Mouse (Mus musculus) liver, embryonic 14.5 days (tissue): Measurements from ENCODE around the gene Camkk2. TPM values are rescaled to one million over a fixed set of nuclear protein-coding genes. Genes with fewer than 3 reads are reported as not detected.

Source experiments
- ATAC-seq: fragments of 200-750 bp; cut with Nextera tagmentation; 2 replicates; pipeline ENCODE4 v1.8.0; 2017; ENCODE audit warnings: moderate number of reproducible peaks, mild to moderate bottlenecking, moderate library complexity; ENCODE audit not compliant: insufficient read depth
- DNase-seq, 3 experiments: peaks; one replicate each; pipeline ENCODE4 v3.0.0-alpha.2; 2012 to 2013; ENCODE audit warnings: low read depth in 3 of 3, low spot score in 3 of 3
- H3K27ac ChIP-seq: fragments of 300-500 bp; sonication (generic); 2 replicates; pipeline ENCODE4 v1.5.1; 2014; ENCODE audit warnings: moderate library complexity, mild to moderate bottlenecking, control low read depth, inconsistent platforms
- H3K27me3 ChIP-seq: fragments of 300-500 bp; sonication (generic); 2 replicates; pipeline ENCODE4 v1.6.1; 2014; ENCODE audit warnings: mild to moderate bottlenecking, low read length, moderate library complexity; ENCODE audit not compliant: control insufficient read depth, insufficient read depth
- H3K36me3 ChIP-seq: fragments of 300-500 bp; sonication (generic); replicated peaks from 2 replicates; pipeline ENCODE4 v1.6.1; 2014; ENCODE audit warnings: low read depth; ENCODE audit not compliant: control insufficient read depth, insufficient read depth
- H3K4me1 ChIP-seq, 2 experiments: fragments of 200-500 bp in 1 of 2; fragments of 300-500 bp in 1 of 2; sonication (generic) in 1 of 2; replicated peaks; 2 replicates each; pipeline ENCODE4 v1.6.1; 2012 to 2014; ENCODE audit warnings: antibody characterized with exemption in 1 of 2, inconsistent platforms in 1 of 2, low read length in 1 of 2; ENCODE audit not compliant: control insufficient read depth in 2 of 2, insufficient read depth in 2 of 2
- H3K4me2 ChIP-seq: fragments of 300-500 bp; sonication (generic); 2 replicates; pipeline ENCODE4 v1.6.1; 2014; ENCODE audit warnings: low read depth, mild to moderate bottlenecking, control low read depth, moderate library complexity
- H3K4me3 ChIP-seq, 2 experiments: fragments of 200-500 bp in 1 of 2; fragments of 300-500 bp in 1 of 2; sonication (generic) in 1 of 2; 2 replicates each; pipeline ENCODE4 v1.5.1; 2012 to 2014; ENCODE audit warnings: low read depth in 2 of 2, low read length in 2 of 2, mild to moderate bottlenecking in 2 of 2, control low read depth in 1 of 2, inconsistent platforms in 1 of 2, moderate library complexity in 1 of 2; ENCODE audit not compliant: insufficient read depth in 1 of 2
- H3K9ac ChIP-seq: fragments of 300-500 bp; sonication (generic); replicated peaks from 2 replicates; pipeline ENCODE4 v1.6.1; 2014; ENCODE audit warnings: mild to moderate bottlenecking, control low read depth, moderate library complexity
- H3K9me3 ChIP-seq: fragments of 300-500 bp; sonication (generic); 2 replicates; pipeline ENCODE4 v1.6.1; 2016; ENCODE audit warnings: low read length, mixed read lengths; ENCODE audit not compliant: control insufficient read depth
- CTCF ChIP-seq: IDR thresholded peaks from 2 replicates; pipeline ENCODE4 v1.5.1; 2016; ENCODE audit warnings: antibody characterized with exemption, low read depth, control low read depth
- EP300 ChIP-seq: IDR thresholded peaks from 2 replicates; pipeline ENCODE4 v1.6.1; 2016; ENCODE audit warnings: antibody characterized with exemption, low read depth
- WGBS: fragments of 180-500 bp; shearing (Covaris S2); extraction: QIAGEN DNeasy Blood & Tissue Kit; methylation state at CpG from one replicate; pipeline ENCODE4 v1.1.7; 2014; ENCODE audit not compliant: insufficient replicate concordance; 5-methylcytosine and 5-hydroxymethylcytosine counted together
- polyA plus RNA-seq, 2 experiments: library from polyadenylated mRNA; depleted of rRNA in 1 of 2; stranded (reverse) in 1 of 2; unstranded in 1 of 2; fragments of >200 nt; fragmentation: Nextera tagmentation in 1 of 2; extraction: Ambion mirVana in 1 of 2; gene quantifications; 2 replicates each; pipeline versions ENCODE4 v1.2.1 to v1.2.3; 2012 to 2014

Camkk2 gene
- polyA plus RNA-seq, 2 experiments: 5.9 to 6.3 TPM

DNA sequence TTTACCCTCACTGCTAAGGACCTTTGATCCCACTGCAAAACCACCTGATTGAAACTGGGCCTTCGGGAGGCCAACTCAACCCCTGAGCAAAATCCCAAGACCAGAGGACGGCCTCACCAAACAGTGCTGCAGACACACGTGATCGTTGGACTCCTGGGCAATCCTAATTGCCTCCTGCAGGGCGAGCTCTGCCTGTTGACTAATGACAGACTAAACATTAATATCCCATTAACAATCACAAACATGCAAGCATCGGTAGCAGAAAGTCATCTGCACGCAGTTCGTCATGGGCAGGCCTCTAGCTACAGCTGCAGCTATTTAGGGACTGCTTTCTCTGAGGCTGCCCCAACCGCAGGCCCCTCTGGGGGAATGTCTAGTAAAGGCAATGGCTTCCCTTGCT lies 23.5 kb upstream of the Camkk2 start:
- H3K4me3 ChIP-seq: no peak overlapping the region
- H3K27ac ChIP-seq: no peak overlapping the region
- H3K9me3 ChIP-seq: no peaks in the 10 kb centered on the region
- DNase-seq: no peak
- H3K36me3 ChIP-seq: peaks cover 91% of the 10 kb centered on the region
- TF ChIP-seq EP300 (no peak), CTCF (no peak)
- H3K9ac ChIP-seq: no peak overlapping the region
- WGBS: 83% methylated on average over 9 of the region's 9 CpGs
- no peak for ATAC-seq
- H3K27me3 ChIP-seq: no peaks in the 10 kb centered on the region
- H3K4me1 ChIP-seq: peaks cover 0 to 20% of the 10 kb centered on the region in 2 experiments; a peak in 2 of 4 replicates
- H3K4me2 ChIP-seq: no peak overlapping the region

DNA sequence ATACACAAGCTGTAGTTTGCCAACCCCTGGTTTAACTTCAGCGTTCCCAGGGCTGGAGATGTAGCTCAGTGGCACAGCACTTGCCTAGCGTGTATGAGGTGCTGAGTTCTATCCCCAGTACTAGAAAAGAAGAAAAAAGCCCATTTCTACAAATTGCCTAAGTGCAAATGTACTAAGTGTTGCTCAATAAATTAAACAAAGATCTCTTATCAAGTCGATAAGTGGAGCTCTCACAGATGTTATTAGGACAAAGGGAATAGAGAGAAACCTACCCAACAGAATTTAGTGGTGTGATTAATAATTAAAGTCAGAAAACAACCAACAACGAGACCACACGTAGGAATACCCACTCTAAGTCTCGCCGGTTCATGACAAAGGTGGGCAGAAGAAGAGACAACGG lies 22.5 kb upstream of the Camkk2 start:
- H3K9me3 ChIP-seq: no peaks in the 10 kb centered on the region
- ATAC-seq: no peak
- DNase-seq: no peak
- H3K36me3 ChIP-seq: peaks cover 85% of the 10 kb centered on the region
- H3K27me3 ChIP-seq: no peaks in the 10 kb centered on the region
- H3K4me1 ChIP-seq: peaks cover 0 to 20% of the 10 kb centered on the region in 2 experiments; a peak in 2 of 4 replicates
- no peak overlapping the region for H3K27ac ChIP-seq
- WGBS: 91% methylated on average over 8 of the region's 8 CpGs
- H3K4me2 ChIP-seq: no peak overlapping the region
- TF ChIP-seq CTCF: no peak
- no peak for TF ChIP-seq EP300
- H3K9ac ChIP-seq: no peak overlapping the region
- no peak overlapping the region for H3K4me3 ChIP-seq

DNA sequence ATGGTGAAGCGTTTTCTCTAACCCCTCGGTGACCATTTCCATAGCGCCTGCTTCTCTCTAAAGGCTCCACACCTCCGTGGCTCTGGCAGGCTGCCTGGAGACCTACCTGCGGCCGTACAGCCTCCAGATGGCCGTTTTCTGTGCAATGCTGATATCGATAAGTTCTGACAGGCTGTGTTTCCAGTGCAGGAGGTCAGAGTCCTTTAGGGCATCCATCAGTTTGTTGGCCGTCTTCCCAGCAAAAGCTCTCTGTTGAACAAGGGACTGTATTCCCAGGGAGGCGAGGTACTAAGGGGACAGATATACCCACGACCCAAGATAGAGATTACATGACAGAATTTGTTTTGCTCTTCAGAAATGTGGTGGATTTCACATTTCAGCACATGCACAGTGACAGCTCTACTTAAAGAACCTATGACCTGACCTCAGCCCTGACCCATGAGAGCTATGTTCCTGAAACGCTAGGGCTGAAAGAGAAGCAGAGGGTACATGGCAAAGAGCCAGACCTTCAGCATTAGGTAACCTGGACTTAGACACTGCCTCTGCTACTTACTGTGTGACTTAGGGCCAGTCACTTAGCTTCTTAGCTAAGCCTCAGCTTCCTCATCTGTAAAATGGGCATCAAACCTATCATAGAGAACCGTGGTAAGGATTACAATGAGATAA lies 21.3 kb upstream of the Camkk2 start:
- WGBS: 77% methylated on average over 13 of the region's 13 CpGs
- Histone ChIP-seq H3K27ac (peak overlapping the region; percentile 22; the same call in 1 of the 2 replicates), H3K4me1 (peaks cover 0 to 20% of the 10 kb centered on the region in 2 experiments; a peak in 2 of 4 replicates), H3K27me3 (no peaks in the 10 kb centered on the region), H3K36me3 (peaks cover 84% of the 10 kb centered on the region), H3K9ac (no peak overlapping the region), H3K9me3 (no peaks in the 10 kb centered on the region), H3K4me3 (no peak overlapping the region), H3K4me2 (no peak overlapping the region)
- ATAC-seq: peak; percentile 39
- no peak for DNase-seq
- TF ChIP-seq CTCF (no peak), EP300 (no peak)

DNA sequence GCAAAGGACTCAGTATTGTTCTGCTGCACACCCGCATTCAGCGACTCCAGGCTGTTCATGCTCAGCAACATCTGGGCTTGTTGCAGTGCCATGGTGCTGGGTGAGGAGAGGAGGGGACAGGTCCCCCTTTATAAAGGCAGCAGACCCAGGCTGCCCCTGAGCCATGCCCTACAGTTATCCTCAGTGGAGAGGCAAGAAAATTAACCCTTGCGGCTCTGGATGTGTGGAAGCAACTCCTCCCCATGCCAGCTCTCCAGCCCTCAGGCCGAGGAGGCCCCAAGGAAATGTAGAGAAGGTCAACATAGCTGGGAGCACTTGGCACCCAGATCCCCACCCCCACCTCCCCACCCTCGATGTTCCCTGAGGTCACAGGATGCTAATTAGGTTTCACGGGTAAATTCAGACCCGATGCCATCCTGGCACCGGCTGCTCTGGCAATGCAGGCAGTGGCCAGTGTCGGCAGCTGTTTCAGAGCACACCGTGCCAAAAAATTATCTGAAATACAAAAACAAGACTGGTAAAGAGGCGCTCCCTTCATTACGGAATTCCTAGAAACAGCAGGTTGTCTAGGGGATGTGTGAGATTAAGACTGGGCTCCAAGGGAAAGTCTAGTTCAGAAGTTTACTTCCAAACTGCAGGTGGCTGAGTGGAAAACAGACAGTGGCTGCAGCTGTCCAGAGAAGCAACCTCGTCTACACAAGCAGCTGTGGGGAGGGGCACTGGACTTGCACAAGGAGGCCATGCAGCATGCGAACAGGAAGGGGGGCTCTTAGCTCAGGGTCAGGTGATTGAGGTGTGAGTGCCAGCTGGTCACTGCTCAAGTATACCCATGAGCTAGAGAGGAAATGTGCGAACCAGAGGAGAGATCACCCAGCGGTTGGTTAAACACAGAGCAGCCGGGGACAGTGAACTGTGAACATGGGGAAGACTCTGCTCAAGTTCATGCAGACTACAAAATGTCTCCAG lies 20.5 kb upstream of the Camkk2 start:
- Histone ChIP-seq H3K36me3 (peaks cover 82% of the 10 kb centered on the region), H3K4me2 (no peak overlapping the region), H3K27ac (no peak overlapping the region), H3K27me3 (no peaks in the 10 kb centered on the region), H3K4me1 (peaks cover 0 to 20% of the 10 kb centered on the region in 2 experiments; a peak in 2 of 4 replicates), H3K4me3 (no peak overlapping the region), H3K9ac (no peak overlapping the region), H3K9me3 (no peaks in the 10 kb centered on the region)
- WGBS: 82% methylated on average over 17 of the region's 17 CpGs
- no peak for DNase-seq
- ATAC-seq: 0 out of 2 replicates have a peak, but pooled peaks have one; percentile 4
- TF ChIP-seq CTCF (no peak), EP300 (no peak)
